Mouse (Mus musculus): ENCODE data around the gene Dennd6a.

DNA sequence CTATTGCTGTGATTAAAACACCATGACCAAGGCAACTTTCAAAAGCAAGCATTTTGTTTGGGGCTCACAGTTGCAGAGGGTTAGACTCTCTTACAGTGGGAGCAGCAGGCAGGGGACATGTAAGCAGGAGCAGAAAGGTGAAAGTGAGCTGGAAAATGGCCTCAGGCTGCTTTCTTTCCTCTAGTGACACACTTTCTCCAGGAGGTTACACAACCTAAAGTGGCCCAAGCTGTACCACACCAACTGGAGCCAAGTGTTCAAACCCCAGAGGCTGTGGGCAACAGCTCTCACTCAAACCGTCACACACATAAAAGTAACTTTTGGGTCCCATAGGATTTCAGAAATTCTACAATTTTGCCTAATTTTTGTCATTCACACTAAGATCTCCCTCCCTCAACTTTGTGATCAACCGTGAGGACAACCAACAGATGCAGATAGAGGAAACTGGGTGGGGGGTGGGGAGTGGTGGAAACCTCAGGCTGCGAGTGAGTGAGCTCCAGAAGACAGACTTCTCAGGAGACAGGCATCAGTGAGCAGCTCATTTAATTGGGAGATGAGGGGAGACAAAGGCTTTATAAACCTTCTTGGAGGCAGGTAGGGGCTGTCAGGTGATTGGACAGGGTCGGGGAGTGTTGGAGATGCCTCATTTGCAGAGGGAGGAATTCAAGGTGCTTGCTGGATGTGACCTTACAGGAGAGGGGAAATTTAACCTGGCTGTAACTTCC, 1.5 kb upstream of the Dennd6a start:
- no peak for TF ChIP-seq POLR2A (IDR thresholded peaks at IDR 0.05; ENCODE audit: low read depth, low read length)
- no peak for TF ChIP-seq CTCF (IDR thresholded peaks at IDR 0.05; ENCODE audit: extremely low read depth, insufficient read depth, insufficient read length, insufficient replicate concordance)

Data from spleen, adult 2 months (tissue).